8 mouse cellular contexts compared by ENCODE assay signal in the genomic region with DNA sequence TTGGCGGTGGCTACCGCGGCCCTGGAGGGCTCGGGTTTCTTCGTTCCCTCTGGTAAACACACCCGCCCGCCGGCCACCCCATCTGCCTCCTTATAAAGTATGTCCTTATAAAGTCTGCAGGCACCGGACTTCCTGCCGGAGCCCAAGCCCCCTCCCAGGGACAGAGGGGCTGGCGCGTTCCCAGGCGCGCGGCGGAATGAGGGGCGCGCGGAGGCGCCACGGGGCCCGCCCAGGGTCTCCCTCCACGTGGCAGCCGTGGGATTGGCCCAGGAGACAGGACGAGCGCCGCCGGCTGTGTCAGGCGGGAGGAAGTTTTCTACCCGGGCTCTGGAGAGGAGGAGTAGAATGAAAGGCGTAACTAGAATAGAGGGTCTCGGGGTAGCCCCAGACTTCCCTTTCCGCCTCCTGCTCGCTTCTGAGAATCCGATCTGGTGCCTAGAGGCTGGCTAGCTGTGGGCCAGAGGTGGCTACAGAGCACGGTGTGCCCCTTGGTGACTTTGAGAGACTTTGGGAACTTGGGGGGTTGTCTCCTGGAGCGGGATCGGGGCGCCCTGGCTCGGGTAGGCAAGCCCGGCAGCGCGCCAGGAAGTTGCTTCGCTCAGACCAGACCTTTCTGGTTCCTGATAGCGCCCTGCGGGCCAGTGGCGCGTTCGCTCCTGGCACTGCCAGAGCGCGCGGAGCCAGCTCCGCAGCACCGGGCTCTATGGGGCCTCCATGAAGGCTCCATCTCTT. TPM values are rescaled to one million over a fixed set of nuclear protein-coding genes. Genes with fewer than 3 reads are reported as not detected.
DNase-seq lines count a peak whose midpoint lies in the region; ATAC-seq and TF ChIP-seq lines count a peak whose summit lies in the region.

No protein-coding gene starts in this region.

- peak; percentile 36 to 73 for DNase-seq in adrenal gland, adult (ENCODE audit: inconsistent age in 2 of 2, low spot score in 1 of 2)
- DNase-seq in adrenal gland, postnatal 4 days (ENCODE audit: low spot score in 2 of 2) = no peak
- DNase-seq in embryo, embryonic 9.5 days (ENCODE audit: extremely low spot score) = peak; percentile 89
- peak; percentile 77 to 81 for DNase-seq in heart, adult 2 months
- DNase-seq in kidney, adult 11 months = peak; percentile 43
- peak; percentile 96 for DNase-seq in lung, embryonic 14.5 days
- DNase-seq in urinary bladder, adult 18-20 months (ENCODE audit: low spot score in 2 of 2) = peak; percentile 34 to 54

- WGBS in heart, adult 2 months = under 1% methylated on average over 54 of the region's 54 CpGs
- under 1% methylated on average over 54 of the region's 54 CpGs for WGBS in lung, embryonic 14.5 days
- under 1% methylated on average over 54 of the region's 54 CpGs for WGBS in olfactory bulb, adult 2 months

- TF ChIP-seq EP300 in heart, adult 2 months (IDR thresholded peaks at IDR 0.05; ENCODE audit: insufficient read depth, low read depth, low read length) = no peak

- peak overlapping the region; percentile 84 for H3K4me2 ChIP-seq in lung, embryonic 14.5 days

- TF ChIP-seq CTCF in heart, adult 2 months (IDR thresholded peaks at IDR 0.05) = no peak
- 0 out of 2 replicates have a peak, but pooled peaks have one; percentile 1 for TF ChIP-seq CTCF in lung, embryonic 14.5 days (IDR thresholded peaks at IDR 0.05; ENCODE audit: low read depth)
- TF ChIP-seq CTCF in olfactory bulb, adult 2 months (IDR thresholded peaks at IDR 0.05; ENCODE audit: insufficient read depth, low read depth, low read length) = no peak

- H3K27ac ChIP-seq in heart, adult 2 months = peak overlapping the region; percentile 68
- peak overlapping the region; percentile 94 for H3K27ac ChIP-seq in lung, embryonic 14.5 days (ENCODE audit: low read depth)
- H3K27ac ChIP-seq in olfactory bulb, adult 2 months (ENCODE audit: insufficient read depth, low read depth, low read length) = no peak overlapping the region

- H3K27me3 ChIP-seq in heart, adult 2 months (ENCODE audit: control insufficient read depth, insufficient read depth, low read length) = peaks cover 4% of the 10 kb centered on the region; the same call in 1 of the 2 replicates
- H3K27me3 ChIP-seq in lung, embryonic 14.5 days (ENCODE audit: insufficient read depth, low read length) = peaks cover 9% of the 10 kb centered on the region; the same call in 1 of the 2 replicates

- no peaks in the 10 kb centered on the region for H3K79me2 ChIP-seq in heart, adult 2 months (replicated peaks; ENCODE audit: control insufficient read depth, insufficient read depth, low read length)

- 0 out of 2 replicates have a peak, but pooled peaks have one; percentile 4 for TF ChIP-seq POLR2A in heart, adult 2 months (IDR thresholded peaks at IDR 0.05; ENCODE audit: insufficient read depth, low read depth, low read length)
- TF ChIP-seq POLR2A in olfactory bulb, adult 2 months (IDR thresholded peaks at IDR 0.05; ENCODE audit: insufficient read depth, low read depth, low read length) = no peak

- intact Hi-C loops in heart, adult 2 months (cut with DNase I) = no loop called here

- peak; percentile 93 for ATAC-seq in lung, embryonic 14.5 days (ENCODE audit: insufficient read depth)

- H3K4me3 ChIP-seq in heart, adult 2 months = peak overlapping the region; percentile 69
- peak overlapping the region; percentile 66 for H3K4me3 ChIP-seq in lung, embryonic 14.5 days (ENCODE audit: low read depth, low read length)
- peak overlapping the region; percentile 43 for H3K4me3 ChIP-seq in olfactory bulb, adult 2 months (ENCODE audit: insufficient read depth, low read depth, low read length)

- H3K9ac ChIP-seq in heart, adult 2 months (ENCODE audit: low read depth, low read length) = peak overlapping the region; percentile 59
- peak overlapping the region; percentile 84 for H3K9ac ChIP-seq in lung, embryonic 14.5 days

- H3K36me3 ChIP-seq in heart, adult 2 months (ENCODE audit: control insufficient read depth, insufficient read depth, low read length) = no peaks in the 10 kb centered on the region
- 0 out of 2 replicates have a peak, but pooled peaks cover 3% of the 10 kb centered on the region for H3K36me3 ChIP-seq in lung, embryonic 14.5 days (ENCODE audit: insufficient read depth)

- H3K9me3 ChIP-seq in lung, embryonic 14.5 days (ENCODE audit: low read depth, low read length) = no peaks in the 10 kb centered on the region

- no peaks in the 10 kb centered on the region; the same call in 1 of the 2 replicates for H3K4me1 ChIP-seq in heart, adult 2 months (ENCODE audit: control insufficient read depth, insufficient read depth, low read length)
- H3K4me1 ChIP-seq in lung, embryonic 14.5 days (ENCODE audit: insufficient read depth) = peaks cover 13% of the 10 kb centered on the region
- peaks cover 18% of the 10 kb centered on the region for H3K4me1 ChIP-seq in olfactory bulb, adult 2 months (ENCODE audit: control insufficient read depth, insufficient read depth, low read length)

RNA-seq across cellular contexts. Expression of gene Slc43a1, which starts 1.5 kb away (rescaled TPM):
- 10 to 100 TPM in 1 of 2 experiments, 1 to 10 TPM in 1; 8.8 to 11.1 TPM for total RNA-seq in adrenal gland, postnatal 4 days (2021)
- 1 to 10 TPM; 2.1 to 2.3 TPM for total RNA-seq in heart, adult 2 months (2021)
- 3.7 and 6.7 TPM in 2 replicates for polyA plus RNA-seq in heart, adult 2 months (2012; rRNA removed)
- polyA plus RNA-seq in lung, embryonic 14.5 days (2014; fragmentation: Nextera tagmentation; extraction: Ambion mirVana) = 18.8 and 20.2 TPM in 2 replicates
- polyA plus RNA-seq in olfactory bulb, adult 2 months (2012; ENCODE audit: insufficient read depth, insufficient read length, low replicate concordance, missing spikeins) = not detected in 2 replicates

RNA-seq across cellular contexts. Expression of gene Timm10, which starts 13.4 kb away (rescaled TPM):
- total RNA-seq in adrenal gland, postnatal 4 days (2021) = 10 to 100 TPM; 40.5 to 43.7 TPM
- total RNA-seq in heart, adult 2 months (2021) = 100 to 1,000 TPM; 106 to 129 TPM
- polyA plus RNA-seq in heart, adult 2 months (2012; rRNA removed) = 123 and 136 TPM in 2 replicates
- polyA plus RNA-seq in lung, embryonic 14.5 days (2014; fragmentation: Nextera tagmentation; extraction: Ambion mirVana) = 55.4 and 58.7 TPM in 2 replicates
- not detected in 2 replicates for polyA plus RNA-seq in olfactory bulb, adult 2 months (2012; ENCODE audit: insufficient read depth, insufficient read length, low replicate concordance, missing spikeins)

RNA-seq across cellular contexts. Expression of gene Smtnl1, which starts 17.7 kb away (rescaled TPM):
- 1 to 10 TPM; 1.8 to 3.9 TPM for total RNA-seq in adrenal gland, postnatal 4 days (2021)
- not detected for total RNA-seq in heart, adult 2 months (2021)
- polyA plus RNA-seq in heart, adult 2 months (2012; rRNA removed) = not detected in 2 replicates
- polyA plus RNA-seq in lung, embryonic 14.5 days (2014; fragmentation: Nextera tagmentation; extraction: Ambion mirVana) = 0.11 and 0.24 TPM in 2 replicates
- polyA plus RNA-seq in olfactory bulb, adult 2 months (2012; ENCODE audit: insufficient read depth, insufficient read length, low replicate concordance, missing spikeins) = not detected in 2 replicates

RNA-seq across cellular contexts. Expression of gene Ube2l6, which starts 41.6 kb away (rescaled TPM):
- total RNA-seq in adrenal gland, postnatal 4 days (2021) = 10 to 100 TPM; 31.1 to 35.4 TPM
- 100 to 1,000 TPM in 1 of 2 experiments, 10 to 100 TPM in 1; 26.5 to 109 TPM for total RNA-seq in heart, adult 2 months (2021)
- 42.0 and 131 TPM in 2 replicates for polyA plus RNA-seq in heart, adult 2 months (2012; rRNA removed)
- 39.1 and 40.0 TPM in 2 replicates for polyA plus RNA-seq in lung, embryonic 14.5 days (2014; fragmentation: Nextera tagmentation; extraction: Ambion mirVana)
- polyA plus RNA-seq in olfactory bulb, adult 2 months (2012; ENCODE audit: insufficient read depth, insufficient read length, low replicate concordance, missing spikeins) = not detected in 2 replicates

RNA-seq across cellular contexts. Expression of gene Rtn4rl2, which starts 46.3 kb away (rescaled TPM):
- total RNA-seq in adrenal gland, postnatal 4 days (2021) = 1 to 10 TPM; 2.2 to 3.4 TPM
- total RNA-seq in heart, adult 2 months (2021) = 1 to 10 TPM; 3.6 to 3.8 TPM
- polyA plus RNA-seq in heart, adult 2 months (2012; rRNA removed) = 2.6 and 6.1 TPM in 2 replicates
- polyA plus RNA-seq in lung, embryonic 14.5 days (2014; fragmentation: Nextera tagmentation; extraction: Ambion mirVana) = 1.1 and 1.2 TPM in 2 replicates
- not detected in 2 replicates for polyA plus RNA-seq in olfactory bulb, adult 2 months (2012; ENCODE audit: insufficient read depth, insufficient read length, low replicate concordance, missing spikeins)

Comparison
In these comparisons a context has a peak if more than half of its experiments do, and no peak if none do; other contexts are left out.
1. DNase-seq: peak in adrenal gland, adult (2 of 2), embryo, embryonic 9.5 days (single experiment), heart, adult 2 months (2 of 2), kidney, adult 11 months (single experiment), lung, embryonic 14.5 days (single experiment) and urinary bladder, adult 18-20 months (2 of 2); none in adrenal gland, postnatal 4 days (0 of 2).
2. RNA of gene Timm10, which starts 13.4 kb away (polyA plus RNA-seq): 123 to 136 TPM in heart, adult 2 months and 55.4 to 58.7 TPM in lung, embryonic 14.5 days; not detected in olfactory bulb, adult 2 months; every median in the first group is over 10 times any median in the second.
3. Peak in every context shown above with its lines, with median percentiles within 50 percentile points of each other: H3K4me3 ChIP-seq.